15 mouse cellular contexts compared by ENCODE assay signal in the genomic region with DNA sequence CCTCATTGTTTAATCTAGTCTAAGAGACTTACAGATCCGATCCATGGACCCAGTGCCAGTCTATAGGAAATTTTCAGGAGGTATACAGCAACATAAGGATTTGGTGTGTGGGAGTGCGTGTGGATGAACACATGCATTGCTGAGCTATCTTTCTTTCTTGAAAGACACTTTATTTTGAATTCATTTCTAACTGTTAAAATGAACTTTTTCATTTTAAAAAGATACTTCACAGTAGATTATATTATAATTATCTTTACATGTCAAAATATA.
"Had no signal": no experiment of that assay in that cellular context is flagged by ENCODE, and none has a peak within 500 bp of the region (broad histone marks: within the 10 kb centered on the region; RNA-seq: fewer than 3 reads in every experiment).

No protein-coding gene starts in this region.

- H3K9me3 ChIP-seq: limb, embryonic 10.5 days; liver, embryonic 12.5 days; midbrain, embryonic 10.5 days; neural tube, embryonic 12.5 days had no signal

- H3K9ac ChIP-seq: liver, embryonic 12.5 days; lung, embryonic 14.5 days; neural tube, embryonic 12.5 days had no signal

- H3K4me2 ChIP-seq: liver, embryonic 12.5 days; lung, embryonic 14.5 days; neural tube, embryonic 12.5 days had no signal

- H3K4me1 ChIP-seq: limb, embryonic 10.5 days; liver, embryonic 12.5 days; midbrain, embryonic 10.5 days; neural tube, embryonic 12.5 days had no signal

- H3K27ac ChIP-seq: limb, embryonic 10.5 days; liver, embryonic 12.5 days; midbrain, embryonic 10.5 days; neural tube, embryonic 12.5 days; stomach, postnatal 0 days had no signal

- ATAC-seq: inflammation-experienced regulatory T-cells, adult 6 months; intestine, postnatal 0 days; liver, embryonic 12.5 days had no signal

- H3K4me3 ChIP-seq: limb, embryonic 10.5 days; liver, embryonic 12.5 days; midbrain, embryonic 10.5 days; neural tube, embryonic 12.5 days had no signal

- DNase-seq: kidney, adult 8-10 months; kidney, postnatal 25 days; lung, embryonic 14.5 days; lung, postnatal 10 days; lung, postnatal 4 days; midbrain, embryonic 14.5 days; thymus, adult 2 months; thymus, postnatal 25 days had no signal

- H3K27me3 ChIP-seq: liver, embryonic 12.5 days; neural tube, embryonic 12.5 days had no signal
